Mouse (Mus musculus) liver, embryonic 14.5 days (tissue): ENCODE results near the gene 2810408A11Rik.

Source experiments
- CTCF ChIP-seq: IDR thresholded peaks from 2 replicates; pipeline ENCODE4 v1.5.1; 2016; ENCODE audit warnings: antibody characterized with exemption, low read depth, control low read depth
- EP300 ChIP-seq: IDR thresholded peaks from 2 replicates; pipeline ENCODE4 v1.6.1; 2016; ENCODE audit warnings: antibody characterized with exemption, low read depth

DNA sequence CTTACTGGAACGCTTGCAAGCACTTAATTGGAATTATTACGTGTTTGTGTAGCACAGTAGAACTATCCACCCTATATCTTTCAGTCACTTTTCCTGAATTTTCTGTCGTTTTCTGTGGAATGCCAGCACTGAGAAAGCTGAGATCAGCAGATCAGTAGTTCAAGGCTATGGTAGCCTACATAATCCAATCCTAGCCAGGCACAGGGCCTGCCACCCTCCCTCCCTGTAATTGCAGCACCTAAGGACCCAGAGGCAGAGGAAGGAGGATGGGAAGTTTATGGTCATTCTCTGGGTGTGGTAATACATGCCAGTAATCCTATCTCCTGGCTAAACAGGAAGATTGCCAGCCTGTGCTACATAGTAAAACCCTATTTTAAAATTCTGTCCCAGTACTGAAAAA lies 22.0 kb upstream of the 2810408A11Rik start:
- no peak for TF ChIP-seq CTCF
- TF ChIP-seq EP300 = no peak
